Mouse (Mus musculus): Measurements from ENCODE around the gene Mief2. TPM values are rescaled to one million over a fixed set of nuclear protein-coding genes. Genes with fewer than 3 reads are reported as not detected.

Gene Mief2
- total RNA-seq, 2 experiments from 2014 or later, result 22.3 to 27.6 TPM

DNA sequence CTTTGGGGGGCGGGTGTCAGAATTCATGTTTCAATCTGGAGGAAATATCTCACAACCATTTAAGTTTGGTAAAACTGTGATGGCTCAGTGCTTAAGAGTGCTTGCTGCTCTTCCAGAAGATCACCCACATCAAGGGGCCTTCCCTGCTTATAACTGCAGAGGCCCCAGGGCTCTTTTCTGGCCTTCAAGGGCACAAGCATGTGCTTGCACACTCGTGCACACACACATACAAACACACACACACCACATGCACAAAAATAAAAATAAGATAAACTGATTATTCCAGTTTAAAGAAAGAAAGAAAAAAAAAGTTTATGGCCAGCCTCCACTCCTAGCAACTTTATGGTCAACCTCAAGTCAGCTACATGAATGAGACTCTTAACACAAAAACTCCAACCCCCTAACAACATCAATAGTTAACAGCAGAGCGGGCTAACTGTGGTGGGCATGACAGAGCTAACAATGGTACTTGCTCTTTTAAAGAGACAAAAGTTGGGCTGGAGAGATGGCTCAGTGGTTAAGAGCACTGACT lies 46.0 kb downstream of the Mief2 start:
- intact Hi-C loops (cut with DNase I), result no loop called here
- DNase-seq (ENCODE audit: low spot score in 2 of 2), result no peak

DNA sequence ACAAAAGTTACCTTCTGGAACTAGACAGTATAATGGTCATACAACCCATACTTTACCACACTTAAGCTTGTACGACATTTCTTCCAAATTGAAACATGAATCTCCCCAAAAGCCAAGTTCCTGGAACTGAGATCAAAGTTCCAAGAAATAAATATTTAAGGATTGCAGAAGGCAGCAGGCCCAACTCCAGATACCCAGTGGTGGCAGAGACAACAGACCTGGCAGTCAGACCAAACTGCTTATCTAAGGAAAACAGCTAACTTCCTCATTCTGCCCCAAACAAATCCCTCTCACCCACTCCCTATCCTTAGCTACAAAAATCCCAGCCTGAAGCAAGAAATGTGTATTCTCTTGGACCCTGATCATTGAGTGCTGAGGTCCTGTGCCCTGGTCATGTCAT lies 46.6 kb downstream of the Mief2 start:
- DNase-seq (ENCODE audit: low spot score in 2 of 2), result no peak
- intact Hi-C loops (cut with DNase I), result loop anchor here (5.0 kb wide), 1 partner anchor 57 kb away; the partner anchor contains the start of gene Dhrs7b

DNA sequence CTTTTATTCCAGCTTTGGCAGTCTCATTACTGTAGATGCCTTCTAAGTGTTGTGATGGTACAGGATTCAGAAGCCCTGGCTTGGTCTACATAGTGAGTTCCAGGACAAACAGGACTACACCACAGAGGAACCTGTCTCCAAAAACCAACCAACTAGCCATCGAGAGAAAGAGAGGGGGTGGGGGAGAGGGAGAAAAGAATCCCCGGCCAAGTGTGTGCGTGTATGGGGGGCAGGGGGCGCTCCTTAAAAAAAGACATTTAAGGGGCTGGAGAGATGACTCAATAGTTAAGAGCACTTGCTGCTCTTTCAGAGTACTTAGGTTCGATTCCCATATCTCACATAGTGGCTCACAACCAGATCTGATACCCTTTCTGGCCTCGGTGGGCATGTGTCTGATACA lies 47.4 kb downstream of the Mief2 start:
- intact Hi-C loops (cut with DNase I), result loop anchor here (5.0 kb wide), 1 partner anchor 57 kb away; the partner anchor contains the start of gene Dhrs7b
- DNase-seq (ENCODE audit: low spot score in 2 of 2), result no peak

DNA sequence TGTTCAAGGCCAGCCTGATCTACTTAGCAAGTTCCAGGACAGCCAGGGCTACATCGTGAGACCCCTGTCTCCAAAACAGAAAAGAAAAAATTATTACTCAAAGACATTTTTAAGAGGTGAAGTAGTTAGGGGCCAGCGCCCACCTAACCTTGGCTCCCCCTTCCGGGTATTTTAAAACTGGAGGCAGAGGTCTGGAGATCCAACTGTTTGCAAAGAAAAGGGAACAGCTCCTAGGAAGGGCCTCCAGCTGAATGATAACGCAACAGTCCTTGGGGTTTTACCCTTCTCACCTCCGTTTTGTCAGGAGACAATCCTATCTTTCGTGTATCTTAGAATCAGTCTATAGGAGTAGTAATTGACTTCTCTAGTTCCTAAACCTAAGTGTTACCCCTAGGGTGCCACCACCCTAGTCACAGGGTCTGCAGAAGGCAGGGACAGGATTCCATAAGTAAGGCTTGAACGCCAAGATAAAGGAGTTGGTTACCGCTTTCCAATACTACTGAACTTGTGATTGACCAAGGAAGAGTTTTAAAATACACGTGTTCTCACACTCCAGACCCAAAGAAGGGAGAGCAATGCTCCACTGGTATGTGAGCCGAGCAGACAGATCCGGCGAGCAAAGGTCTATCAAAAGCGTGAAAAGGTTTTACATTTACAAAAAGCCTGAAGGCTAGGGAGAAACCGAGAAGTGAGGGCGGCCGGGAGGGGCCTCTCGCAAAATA lies 48.1 kb downstream of the Mief2 start:
- no peak for DNase-seq (ENCODE audit: low spot score in 2 of 2)
- intact Hi-C loops (cut with DNase I), result loop anchor here (2.0 to 5.0 kb wide), 2 partner anchors 47 to 56 kb away; partner anchors contain the start of genes Dhrs7b and Mief2

DNA sequence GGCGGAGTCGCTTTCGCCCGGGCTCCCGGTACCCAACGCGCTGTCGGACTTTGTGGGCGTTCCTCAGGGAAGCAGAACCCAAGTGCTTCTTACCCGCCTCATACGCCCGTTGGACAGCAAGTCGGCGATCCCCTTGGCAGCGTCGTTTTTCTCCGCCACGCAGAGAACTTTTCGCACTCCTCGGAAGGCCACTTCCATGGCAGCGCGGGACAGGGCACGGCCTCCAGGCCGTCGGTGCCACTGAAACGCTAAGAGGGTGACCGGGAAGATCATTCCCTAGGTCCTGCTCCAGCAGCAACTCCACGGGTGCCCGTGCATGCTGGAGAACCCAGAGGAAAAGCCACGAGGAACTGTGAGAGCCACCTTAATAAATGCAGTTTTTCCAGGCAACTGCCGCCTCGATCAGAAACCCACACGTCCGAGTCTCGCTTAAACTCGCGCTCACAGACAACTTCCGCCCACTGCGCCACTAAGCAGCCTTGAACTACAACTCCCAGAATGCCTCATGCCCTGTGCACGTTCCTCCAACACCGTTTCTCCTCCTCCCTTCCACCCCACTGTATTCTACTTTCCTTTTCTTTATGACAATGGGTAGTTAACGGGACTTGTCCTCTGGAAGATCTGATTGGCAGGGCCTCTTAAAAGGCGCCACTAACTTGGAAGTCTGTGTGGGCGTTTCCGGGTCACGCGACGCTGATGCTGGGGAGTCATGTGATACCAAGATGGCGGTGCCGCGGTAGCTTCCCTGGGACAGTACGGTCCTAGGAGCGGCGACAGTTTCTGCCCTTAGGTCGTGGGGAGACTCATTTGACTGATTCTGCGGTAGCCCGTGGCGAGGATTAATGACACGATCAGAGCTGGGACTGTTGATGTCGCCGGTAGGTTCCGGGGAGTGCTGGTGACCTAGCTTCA lies 48.9 kb downstream of the Mief2 start, which contains the start of the genes Top3a and Smcr8:
Gene Top3a (minus strand): TSS at position 537 of the 912 bp plus-strand sequence.
Gene Smcr8 (plus strand): TSS at position 696 of the 912 bp plus-strand sequence.
- peak; percentile 84 to 94 for DNase-seq (ENCODE audit: low spot score in 2 of 2)
- intact Hi-C loops (cut with DNase I), result loop anchor here (2.0 to 5.0 kb wide), 2 partner anchors 48 to 55 kb away; partner anchors contain the start of genes Dhrs7b and Mief2

DNA sequence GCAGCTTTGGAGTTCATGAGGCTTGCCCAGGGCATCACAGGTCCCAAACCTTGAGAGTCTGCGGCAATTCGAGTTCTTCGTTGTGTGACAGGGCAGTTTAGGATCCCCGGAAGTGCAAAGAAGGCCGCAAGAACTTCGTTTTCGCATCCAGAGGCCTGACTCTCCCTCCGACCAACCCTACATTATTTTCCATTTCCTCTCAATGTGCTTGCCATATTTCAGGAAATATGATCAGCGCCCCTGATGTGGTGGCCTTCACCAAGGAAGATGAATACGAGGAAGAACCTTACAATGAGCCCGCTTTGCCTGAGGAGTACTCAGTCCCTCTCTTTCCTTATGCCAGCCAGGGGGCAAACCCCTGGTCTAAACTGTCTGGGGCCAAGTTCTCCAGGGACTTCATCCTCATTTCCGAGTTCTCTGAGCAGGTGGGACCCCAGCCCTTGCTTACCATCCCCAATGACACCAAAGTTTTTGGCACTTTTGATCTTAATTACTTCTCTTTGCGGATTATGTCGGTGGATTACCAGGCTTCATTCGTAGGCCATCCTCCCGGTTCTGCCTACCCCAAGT lies 49.7 kb downstream of the Mief2 start:
- DNase-seq (ENCODE audit: low spot score in 2 of 2), result no peak
- intact Hi-C loops (cut with DNase I), result loop anchor here (2.0 to 5.0 kb wide), 2 partner anchors 49 to 54 kb away; partner anchors contain the start of genes Dhrs7b and Mief2

DNA sequence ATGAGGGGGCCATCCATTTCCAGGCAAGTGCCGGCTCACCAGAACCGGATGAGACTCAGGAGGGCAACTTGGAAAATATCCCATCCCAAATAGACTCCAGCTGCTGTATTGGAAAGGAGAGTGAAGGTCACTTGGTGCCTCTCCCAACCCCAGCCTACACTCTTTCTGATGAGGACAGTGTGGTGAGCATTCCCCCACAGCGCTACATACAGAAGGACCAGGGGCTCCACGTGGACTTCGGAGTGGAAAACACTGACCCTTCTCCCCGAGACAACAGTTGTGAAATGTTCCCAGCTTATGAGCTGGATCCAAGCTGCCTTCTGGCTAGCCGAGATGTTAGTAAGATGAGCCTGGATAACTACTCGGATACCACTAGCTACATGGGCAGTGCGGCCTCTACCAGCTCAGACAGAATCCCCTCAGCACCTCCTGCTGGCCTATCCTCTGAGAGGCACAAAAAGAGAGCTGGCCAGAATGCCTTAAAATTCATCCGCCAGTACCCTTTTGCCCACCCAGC lies 51.5 kb downstream of the Mief2 start:
- intact Hi-C loops (cut with DNase I), result loop anchor here (5.0 kb wide), 1 partner anchor 53 kb away; the partner anchor contains the start of gene Dhrs7b
- no peak for DNase-seq (ENCODE audit: low spot score in 2 of 2)

Small RNA genes within 50 kb of the gene (microRNA-seq; reads per million reads assigned to microRNA genes)
- gene Mir5100, result 1.1 to 7.1 reads per million in 2 experiments

Other genes with a start within 250 kb of the Mief2 start
- 10 to 100 TPM; 43.5 to 44.8 TPM for gene Alkbh5, start 192.0 kb upstream of the Mief2 start, total RNA-seq (2021)
- gene Llgl1, start 28.7 kb upstream of the Mief2 start, total RNA-seq (2021), result 10 to 100 TPM; 40.4 to 43.8 TPM
- 10 to 100 TPM; 42.9 to 49.3 TPM for gene Flii, start 1.1 kb upstream of the Mief2 start, total RNA-seq (2021)
- 1 to 10 TPM; 3.4 to 3.9 TPM for gene Top3a, start 49.0 kb downstream of the Mief2 start, total RNA-seq (2021)
- gene Smcr8, start 49.1 kb downstream of the Mief2 start, total RNA-seq (2021), result 10 to 100 TPM; 25.5 to 26.5 TPM
- 1 to 10 TPM; 1.7 to 2.8 TPM for gene Shmt1, start 83.3 kb downstream of the Mief2 start, total RNA-seq (2021)
- gene Dhrs7b, start 102.2 kb downstream of the Mief2 start, total RNA-seq (2021), result 10 to 100 TPM; 30.6 to 31.5 TPM
- gene Tmem11, start 150.9 kb downstream of the Mief2 start, total RNA-seq (2021), result 10 to 100 TPM; 24.7 to 27.0 TPM
- gene Natd1, start 186.4 kb downstream of the Mief2 start, total RNA-seq (2021), result 10 to 100 TPM; 10.6 to 11.8 TPM
- 10 to 100 TPM; 12.1 to 14.7 TPM for gene Map2k3, start 203.6 kb downstream of the Mief2 start, total RNA-seq (2021)

Measured in left cerebral cortex, postnatal 14 days (tissue).